Mouse (Mus musculus): ENCODE measurements around the gene Cfap43.

DNA sequence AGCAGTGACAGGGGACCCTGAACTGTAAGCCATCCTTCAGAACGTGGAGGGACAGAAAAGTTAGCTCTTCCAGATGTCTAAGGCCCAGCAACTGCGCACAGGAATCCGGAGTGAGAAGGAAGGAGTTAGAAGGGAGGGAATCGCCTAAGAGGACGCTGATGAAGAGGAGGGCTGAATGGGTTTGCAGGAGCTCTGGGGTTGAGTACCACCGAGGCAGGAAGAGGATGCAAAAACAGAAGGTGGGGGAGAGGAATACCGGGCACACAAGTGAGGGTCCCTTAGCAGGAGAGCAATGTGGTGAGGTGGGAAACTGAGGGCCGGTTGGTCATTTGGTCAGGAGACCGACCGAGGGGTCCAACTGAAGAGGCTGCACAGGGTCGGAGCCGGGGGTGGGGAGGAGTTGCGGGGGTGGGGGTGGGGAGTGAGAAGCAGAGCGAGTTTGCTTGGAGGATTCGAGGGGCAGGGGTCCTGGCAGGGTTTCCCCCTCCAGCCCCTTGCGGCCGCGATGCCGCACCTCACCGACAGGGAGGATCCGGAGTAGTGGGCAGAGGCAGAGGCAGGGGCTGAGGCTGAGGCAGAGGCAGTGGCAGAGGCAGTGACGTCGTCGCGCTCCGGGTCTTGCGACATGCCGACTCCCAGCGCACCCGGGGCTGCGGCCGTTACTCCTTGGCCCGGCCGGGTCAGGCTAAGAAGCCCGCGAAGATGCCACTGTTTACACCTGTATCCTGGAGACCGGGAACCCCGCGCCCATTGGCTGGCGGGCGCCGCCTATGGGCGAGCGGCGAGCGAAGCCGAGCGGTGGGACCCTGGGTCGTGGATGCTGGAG lies 82.2 kb downstream of the Cfap43 start:
- TF ChIP-seq CTCF (conservative IDR thresholded peaks at IDR 0.05; ENCODE audit: low read length) (0 out of 2 replicates have a peak, but pooled peaks have one; percentile 11), NANOG (IDR thresholded peaks at IDR 0.05; ENCODE audit: borderline replicate concordance, low read length) (no peak)

Measured in E14TG2a.4 (cell line).